Mouse (Mus musculus) heart, embryonic 14.5 days (tissue): ENCODE data around the gene Ppfibp2. TPM values are rescaled to one million over a fixed set of nuclear protein-coding genes. Genes with fewer than 3 reads are reported as not detected.

ENCODE experiments used
- ATAC-seq: fragments of 200-750 bp; cut with Nextera tagmentation; 2 replicates; pipeline ENCODE4 v1.8.0; 2017; ENCODE audit warnings: low read depth, moderate TSS enrichment; ENCODE audit not compliant: insufficient number of reproducible peaks, insufficient read depth, low FRiP score
- H3K27ac ChIP-seq, 2 experiments: fragments of 200-500 bp in 1 of 2; fragments of 300-500 bp in 1 of 2; sonication (generic) in 1 of 2; replicated peaks in 1 of 2; 2 replicates each; pipeline ENCODE4 v1.5.1; 2012 to 2014; ENCODE audit warnings: low read depth in 2 of 2, low read length in 2 of 2, control low read depth in 1 of 2, mild to moderate bottlenecking in 1 of 2, mixed read lengths in 1 of 2; ENCODE audit not compliant: control insufficient read depth in 1 of 2, insufficient read depth in 1 of 2
- H3K27me3 ChIP-seq: fragments of 300-500 bp; sonication (generic); 2 replicates; pipeline ENCODE4 v1.6.1; 2014; ENCODE audit warnings: mild to moderate bottlenecking, low read length, control low read depth; ENCODE audit not compliant: control insufficient read depth, insufficient read depth
- H3K36me3 ChIP-seq: fragments of 300-500 bp; sonication (generic); 2 replicates; pipeline ENCODE4 v1.6.1; 2014; ENCODE audit warnings: mild to moderate bottlenecking, control low read depth, low read length, mixed read lengths; ENCODE audit not compliant: control insufficient read depth, insufficient read depth
- H3K4me1 ChIP-seq, 2 experiments: fragments of 200-500 bp in 1 of 2; fragments of 300-500 bp in 1 of 2; sonication (generic) in 1 of 2; 2 replicates each; pipeline ENCODE4 v1.6.1; 2012 to 2014; ENCODE audit warnings: low read length in 2 of 2, control low read depth in 1 of 2, mixed read lengths in 1 of 2; ENCODE audit not compliant: control insufficient read depth in 2 of 2, insufficient read depth in 2 of 2
- H3K4me2 ChIP-seq: fragments of 300-500 bp; sonication (generic); 2 replicates; pipeline ENCODE4 v1.6.1; 2014; ENCODE audit warnings: mild to moderate bottlenecking, low read length
- H3K4me3 ChIP-seq, 2 experiments: fragments of 200-500 bp in 1 of 2; fragments of 300-500 bp in 1 of 2; sonication (generic) in 1 of 2; 2 replicates each; pipeline ENCODE4 v1.5.1; 2012 to 2014; ENCODE audit warnings: low read length in 2 of 2, mild to moderate bottlenecking in 2 of 2, control low read depth in 1 of 2, low read depth in 1 of 2, moderate library complexity in 1 of 2; ENCODE audit not compliant: control insufficient read depth in 1 of 2, insufficient read depth in 1 of 2
- H3K9ac ChIP-seq: fragments of 300-500 bp; sonication (generic); 2 replicates; pipeline ENCODE4 v1.6.1; 2014; ENCODE audit warnings: mild to moderate bottlenecking, low read length
- H3K9me3 ChIP-seq: fragments of 300-500 bp; sonication (generic); 2 replicates; pipeline ENCODE4 v1.6.1; 2016; ENCODE audit warnings: low read length, control low read depth; ENCODE audit not compliant: control insufficient read depth
- WGBS: fragments of 180-500 bp; shearing (Covaris S2); extraction: QIAGEN DNeasy Blood & Tissue Kit; methylation state at CpG from one replicate; pipeline ENCODE4 v1.1.7; 2014; 5-methylcytosine and 5-hydroxymethylcytosine counted together
- polyA plus RNA-seq: library from polyadenylated mRNA; unstranded; fragments of >200 nt; fragmentation: Nextera tagmentation; extraction: Ambion mirVana; gene quantifications from 2 replicates; pipeline ENCODE4 v1.2.1, GENCODE M21; 2014

Ppfibp2 gene
- polyA plus RNA-seq, 1 experiment from 2014 or later = 7.3 TPM

- WGBS = 10% methylated on average over 23 of the region's 23 CpGs
- Histone ChIP-seq H3K9me3 (no peaks in the 10 kb centered on the region), H3K36me3 (no peaks in the 10 kb centered on the region), H3K27ac (no peak within 1 kb of the TSS), H3K4me3 (peak within 1 kb of the TSS; percentile 17 to 22; a peak in 3 of 4 replicates), H3K9ac (no peak within 1 kb of the TSS; the same call in 1 of the 2 replicates), H3K27me3 (no peaks in the 10 kb centered on the region), H3K4me1 (peaks cover 11% of the 10 kb centered on the region in 2 experiments; a peak in 3 of 4 replicates), H3K4me2 (peak within 1 kb of the TSS; percentile 63)
- no peak; the same call in 1 of the 2 replicates for ATAC-seq
Observed at GRCm38 (mm10) chr7:107757308-107758151, 162.5 kb downstream of the Ppfibp2 start, which contains the start of gene Cyb5r2. Gene Cyb5r2 (minus strand): TSS chr7:107758032.

- 55% methylated on average over 6 of the region's 6 CpGs for WGBS
- Histone ChIP-seq H3K4me2 (no peak overlapping the region), H3K4me3 (no peak overlapping the region), H3K27me3 (no peaks in the 10 kb centered on the region), H3K36me3 (no peaks in the 10 kb centered on the region), H3K4me1 (no peaks in the 10 kb centered on the region), H3K9ac (no peak overlapping the region), H3K27ac (no peak overlapping the region), H3K9me3 (no peaks in the 10 kb centered on the region)
- ATAC-seq = no peak
Observed at GRCm38 (mm10) chr7:107770812-107771211, 175.8 kb downstream of the Ppfibp2 start.

- H3K4me3 ChIP-seq = no peak overlapping the region
- WGBS = 56% methylated on average over 1 of the region's 1 CpGs
- H3K27me3 ChIP-seq = no peaks in the 10 kb centered on the region
- H3K36me3 ChIP-seq = no peaks in the 10 kb centered on the region
- H3K9ac ChIP-seq = no peak overlapping the region
- H3K4me1 ChIP-seq = no peaks in the 10 kb centered on the region
- H3K9me3 ChIP-seq = no peaks in the 10 kb centered on the region
- no peak overlapping the region for H3K27ac ChIP-seq
- no peak for ATAC-seq
- no peak overlapping the region for H3K4me2 ChIP-seq
Observed at GRCm38 (mm10) chr7:107778216-107778615, 183.2 kb downstream of the Ppfibp2 start.

- no peaks in the 10 kb centered on the region for H3K36me3 ChIP-seq
- H3K4me1 ChIP-seq = no peaks in the 10 kb centered on the region
- H3K27ac ChIP-seq = no peak overlapping the region
- H3K9ac ChIP-seq = no peak overlapping the region
- no peak for ATAC-seq
- H3K9me3 ChIP-seq = no peaks in the 10 kb centered on the region
- 41% methylated on average over 4 of the region's 4 CpGs for WGBS
- H3K27me3 ChIP-seq = no peaks in the 10 kb centered on the region
- no peak overlapping the region for H3K4me2 ChIP-seq
- H3K4me3 ChIP-seq = no peak overlapping the region
Observed at GRCm38 (mm10) chr7:107779611-107780010, 184.6 kb downstream of the Ppfibp2 start.

- Histone ChIP-seq H3K36me3 (no peaks in the 10 kb centered on the region), H3K27me3 (no peaks in the 10 kb centered on the region), H3K4me3 (no peak overlapping the region), H3K27ac (no peak overlapping the region), H3K9me3 (no peaks in the 10 kb centered on the region), H3K4me1 (no peaks in the 10 kb centered on the region), H3K4me2 (no peak overlapping the region), H3K9ac (no peak overlapping the region)
- 64% methylated on average over 3 of the region's 3 CpGs for WGBS
- ATAC-seq = no peak
Observed at GRCm38 (mm10) chr7:107787977-107788620, 193.1 kb downstream of the Ppfibp2 start.

GRCm38 (mm10) chr7:107796500-107796899, 201.5 kb downstream of the Ppfibp2 start:
- H3K9me3 ChIP-seq = no peaks in the 10 kb centered on the region
- H3K4me2 ChIP-seq = no peak overlapping the region
- H3K36me3 ChIP-seq = no peaks in the 10 kb centered on the region
- ATAC-seq = no peak
- no peak overlapping the region for H3K4me3 ChIP-seq
- H3K27me3 ChIP-seq = no peaks in the 10 kb centered on the region
- no peak overlapping the region for H3K9ac ChIP-seq
- 80% methylated on average over 2 of the region's 2 CpGs for WGBS
- H3K4me1 ChIP-seq = no peaks in the 10 kb centered on the region
- H3K27ac ChIP-seq = no peak overlapping the region
